Mouse (Mus musculus): ENCODE data around the gene Gm49393. TPM values are rescaled to one million over a fixed set of nuclear protein-coding genes. Genes with fewer than 3 reads are reported as not detected.

Gene Gm49393
- polyA plus RNA-seq, 1 experiment from 2014 or later, result not detected

GRCm38 (mm10) chr13:60843153-60843552, 92.2 kb downstream of the Gm49393 start:
- 75% methylated on average over 8 of the region's 8 CpGs for WGBS (ENCODE audit: insufficient replicate concordance)
- no peaks in the 10 kb centered on the region for H3K27me3 ChIP-seq (ENCODE audit: insufficient read depth, low read length)
- no peaks in the 10 kb centered on the region for H3K36me3 ChIP-seq (replicated peaks; ENCODE audit: insufficient read depth, low read length)
- no peaks in the 10 kb centered on the region for H3K9me3 ChIP-seq (ENCODE audit: low read length)
- no peak overlapping the region for H3K4me2 ChIP-seq (ENCODE audit: low read depth, low read length)
- ATAC-seq (no peak), DNase-seq (no peak)
- no peaks in the 10 kb centered on the region for H3K4me1 ChIP-seq (ENCODE audit: insufficient read depth)
- TF ChIP-seq CTCF (IDR thresholded peaks at IDR 0.05; ENCODE audit: low read depth) (no peak), EP300 (IDR thresholded peaks at IDR 0.05; ENCODE audit: low read depth) (no peak)
- H3K9ac ChIP-seq (replicated peaks), result no peak overlapping the region
- H3K4me3 ChIP-seq (ENCODE audit: low read depth, low read length), result no peak overlapping the region
- no peak overlapping the region for H3K27ac ChIP-seq (ENCODE audit: low read depth)

- Histone ChIP-seq H3K4me1 (ENCODE audit: insufficient read depth) (no peaks in the 10 kb centered on the region), H3K27me3 (ENCODE audit: insufficient read depth, low read length) (no peaks in the 10 kb centered on the region), H3K27ac (ENCODE audit: low read depth) (no peak overlapping the region), H3K9ac (replicated peaks) (no peak overlapping the region), H3K9me3 (ENCODE audit: low read length) (no peaks in the 10 kb centered on the region), H3K4me2 (ENCODE audit: low read depth, low read length) (no peak overlapping the region), H3K4me3 (ENCODE audit: low read depth, low read length) (no peak overlapping the region), H3K36me3 (replicated peaks; ENCODE audit: insufficient read depth, low read length) (no peaks in the 10 kb centered on the region)
- TF ChIP-seq CTCF (IDR thresholded peaks at IDR 0.05; ENCODE audit: low read depth) (no peak), EP300 (IDR thresholded peaks at IDR 0.05; ENCODE audit: low read depth) (no peak)
- 67% methylated on average over 6 of the region's 6 CpGs for WGBS (ENCODE audit: insufficient replicate concordance)
- ATAC-seq, result no peak
- DNase-seq, result no peak
These were observed 92.7 kb downstream of the Gm49393 start for GRCm38 (mm10) chr13:60842703-60843102.

- Histone ChIP-seq H3K4me3 (ENCODE audit: low read depth, low read length) (no peak overlapping the region), H3K36me3 (replicated peaks; ENCODE audit: insufficient read depth, low read length) (no peaks in the 10 kb centered on the region), H3K27ac (ENCODE audit: low read depth) (no peak overlapping the region), H3K4me1 (ENCODE audit: insufficient read depth) (no peaks in the 10 kb centered on the region), H3K9me3 (ENCODE audit: low read length) (no peaks in the 10 kb centered on the region), H3K27me3 (ENCODE audit: insufficient read depth, low read length) (no peaks in the 10 kb centered on the region), H3K4me2 (ENCODE audit: low read depth, low read length) (no peak overlapping the region), H3K9ac (replicated peaks) (no peak overlapping the region)
- no peak for DNase-seq
- ATAC-seq, result no peak
- 62% methylated on average over 2 of the region's 2 CpGs for WGBS (ENCODE audit: insufficient replicate concordance)
- TF ChIP-seq CTCF (IDR thresholded peaks at IDR 0.05; ENCODE audit: low read depth), result no peak
- no peak for TF ChIP-seq EP300 (IDR thresholded peaks at IDR 0.05; ENCODE audit: low read depth)
These were observed 96.0 kb downstream of the Gm49393 start for GRCm38 (mm10) chr13:60839353-60839902.

GRCm38 (mm10) chr13:60826052-60826451, 109.3 kb downstream of the Gm49393 start:
- Histone ChIP-seq H3K4me2 (ENCODE audit: low read depth, low read length) (no peak overlapping the region), H3K9me3 (ENCODE audit: low read length) (no peaks in the 10 kb centered on the region), H3K36me3 (replicated peaks; ENCODE audit: insufficient read depth, low read length) (no peaks in the 10 kb centered on the region), H3K9ac (replicated peaks) (no peak overlapping the region), H3K27ac (ENCODE audit: low read depth) (no peak overlapping the region), H3K27me3 (ENCODE audit: insufficient read depth, low read length) (no peaks in the 10 kb centered on the region), H3K4me1 (ENCODE audit: insufficient read depth) (no peaks in the 10 kb centered on the region), H3K4me3 (ENCODE audit: low read depth, low read length) (no peak overlapping the region)
- ATAC-seq, result no peak
- 32% methylated on average over 3 of the region's 3 CpGs for WGBS (ENCODE audit: insufficient replicate concordance)
- peak; percentile 33 for DNase-seq
- TF ChIP-seq EP300 (IDR thresholded peaks at IDR 0.05; ENCODE audit: low read depth), result no peak
- TF ChIP-seq CTCF (IDR thresholded peaks at IDR 0.05; ENCODE audit: low read depth), result peak; percentile 57

GRCm38 (mm10) chr13:60820486-60821175, 114.8 kb downstream of the Gm49393 start:
- no peaks in the 10 kb centered on the region for H3K4me1 ChIP-seq (ENCODE audit: insufficient read depth)
- TF ChIP-seq EP300 (IDR thresholded peaks at IDR 0.05; ENCODE audit: low read depth) (no peak), CTCF (IDR thresholded peaks at IDR 0.05; ENCODE audit: low read depth) (no peak)
- H3K27ac ChIP-seq (ENCODE audit: low read depth), result no peak overlapping the region
- 61% methylated on average over 3 of the region's 3 CpGs for WGBS (ENCODE audit: insufficient replicate concordance)
- H3K4me3 ChIP-seq (ENCODE audit: low read depth, low read length), result no peak overlapping the region
- H3K9me3 ChIP-seq (ENCODE audit: low read length), result no peaks in the 10 kb centered on the region
- no peak overlapping the region for H3K4me2 ChIP-seq (ENCODE audit: low read depth, low read length)
- no peak overlapping the region for H3K9ac ChIP-seq (replicated peaks)
- ATAC-seq, result no peak
- H3K27me3 ChIP-seq (ENCODE audit: insufficient read depth, low read length), result no peaks in the 10 kb centered on the region
- no peak for DNase-seq
- H3K36me3 ChIP-seq (replicated peaks; ENCODE audit: insufficient read depth, low read length), result no peaks in the 10 kb centered on the region

GRCm38 (mm10) chr13:60819469-60819868, 115.9 kb downstream of the Gm49393 start:
- H3K9ac ChIP-seq (replicated peaks), result no peak overlapping the region
- H3K27me3 ChIP-seq (ENCODE audit: insufficient read depth, low read length), result no peaks in the 10 kb centered on the region
- no peak overlapping the region for H3K27ac ChIP-seq (ENCODE audit: low read depth)
- WGBS (ENCODE audit: insufficient replicate concordance), result 6% methylated on average over 7 of the region's 7 CpGs
- H3K4me3 ChIP-seq (ENCODE audit: low read depth, low read length), result no peak overlapping the region
- peak; percentile 73 for TF ChIP-seq CTCF (IDR thresholded peaks at IDR 0.05; ENCODE audit: low read depth)
- TF ChIP-seq EP300 (IDR thresholded peaks at IDR 0.05; ENCODE audit: low read depth), result no peak
- ATAC-seq (no peak), DNase-seq (peak; percentile 58)
- H3K36me3 ChIP-seq (replicated peaks; ENCODE audit: insufficient read depth, low read length), result no peaks in the 10 kb centered on the region
- H3K9me3 ChIP-seq (ENCODE audit: low read length), result no peaks in the 10 kb centered on the region
- no peak overlapping the region for H3K4me2 ChIP-seq (ENCODE audit: low read depth, low read length)
- H3K4me1 ChIP-seq (ENCODE audit: insufficient read depth), result no peaks in the 10 kb centered on the region
